Mouse (Mus musculus) intestine, embryonic 15.5 days (tissue): ENCODE data around the gene C5ar2. TPM values are rescaled to one million over a fixed set of nuclear protein-coding genes. Genes with fewer than 3 reads are reported as not detected.
A peak's percentile ranks its signal among the peaks of the same experiment; 100 is the strongest.
"Not testable (repeated sequence)": the region's sequence is repeated elsewhere in the genome, so short reads cannot be mapped to it uniquely, and the experiment has no call there.

Source experiments
- ATAC-seq: fragments of 200-750 bp; cut with Nextera tagmentation; 2 replicates; pipeline ENCODE4 v1.8.0; 2017; ENCODE audit warnings: moderate TSS enrichment, moderate library complexity
- H3K27ac ChIP-seq: fragments of 300-500 bp; sonication (generic); 2 replicates; pipeline ENCODE4 v1.5.1; 2015; ENCODE audit warnings: mild to moderate bottlenecking, inconsistent platforms
- H3K27me3 ChIP-seq: fragments of 300-500 bp; sonication (generic); replicated peaks from 2 replicates; pipeline ENCODE4 v1.6.1; 2015; ENCODE audit warnings: inconsistent platforms
- H3K36me3 ChIP-seq: fragments of 300-500 bp; sonication (generic); 2 replicates; pipeline ENCODE4 v1.6.1; 2015; ENCODE audit warnings: inconsistent platforms
- H3K4me1 ChIP-seq: fragments of 300-500 bp; sonication (generic); replicated peaks from 2 replicates; pipeline ENCODE4 v1.6.1; 2015; ENCODE audit warnings: inconsistent platforms
- H3K4me2 ChIP-seq: fragments of 300-500 bp; sonication (generic); replicated peaks from 2 replicates; pipeline ENCODE4 v1.6.1; 2015; ENCODE audit warnings: mild to moderate bottlenecking, inconsistent platforms
- H3K4me3 ChIP-seq: fragments of 300-500 bp; sonication (generic); replicated peaks from 2 replicates; pipeline ENCODE4 v1.5.1; 2015; ENCODE audit warnings: inconsistent platforms
- H3K9ac ChIP-seq: fragments of 300-500 bp; sonication (generic); 2 replicates; pipeline ENCODE4 v1.6.1; 2015; ENCODE audit warnings: inconsistent platforms
- H3K9me3 ChIP-seq: fragments of 300-500 bp; sonication (generic); 2 replicates; pipeline ENCODE4 v1.6.1; 2016; ENCODE audit warnings: inconsistent platforms
- WGBS: fragments of 180-500 bp; shearing (Covaris S2); methylation state at CpG from one replicate; pipeline ENCODE4 v1.1.7; 2015; 5-methylcytosine and 5-hydroxymethylcytosine counted together
- polyA plus RNA-seq: library from polyadenylated mRNA; unstranded; fragments of >200 nt; fragmentation: Nextera tagmentation; extraction: Ambion mirVana; gene quantifications from 2 replicates; pipeline ENCODE4 v1.2.1, GENCODE M21; 2015

C5ar2 gene
- polyA plus RNA-seq, 1 experiment from 2014 or later: 0.13 TPM

DNA sequence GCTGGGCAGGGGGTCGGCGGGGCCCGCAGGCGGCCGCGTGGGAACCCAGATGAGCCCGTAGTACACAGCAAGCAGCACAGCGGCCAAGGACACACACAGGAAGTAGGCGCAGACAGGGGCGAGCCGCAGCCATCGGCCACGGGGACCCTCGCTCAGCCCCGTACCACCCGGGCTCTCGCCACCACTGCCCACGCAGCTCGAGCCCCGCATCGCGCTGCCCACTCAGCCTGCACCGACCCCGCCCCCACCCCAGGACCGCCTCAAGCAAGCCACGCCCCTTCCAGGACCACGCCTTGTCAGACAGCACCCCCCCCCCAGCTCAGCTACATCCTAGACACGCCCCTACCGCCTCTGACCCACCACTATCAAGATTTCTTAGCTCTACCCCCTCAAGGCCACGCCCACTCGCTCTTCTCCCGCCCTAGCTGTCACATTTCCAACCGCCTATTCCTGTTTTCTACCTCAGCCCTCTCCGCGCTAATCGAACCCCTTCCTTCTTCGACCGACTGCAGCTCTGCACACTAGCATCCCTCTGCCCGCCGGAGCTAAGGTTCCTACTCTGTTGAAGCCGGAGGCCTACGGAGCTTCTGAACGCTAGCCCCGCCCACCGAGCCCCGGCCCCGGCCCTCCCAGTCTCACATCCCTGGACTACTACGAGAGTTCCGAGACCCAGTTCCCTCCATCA is 29.3 kb upstream of the C5ar2 start, which contains the start of gene Inafm1:
TSS of gene Inafm1 (minus strand) at position 537 of the 685 bp plus-strand sequence.
- H3K9ac ChIP-seq: peak within 1 kb of the TSS; percentile 70
- ATAC-seq: peak; percentile 85
- no peaks in the 10 kb centered on the region for H3K9me3 ChIP-seq

DNA sequence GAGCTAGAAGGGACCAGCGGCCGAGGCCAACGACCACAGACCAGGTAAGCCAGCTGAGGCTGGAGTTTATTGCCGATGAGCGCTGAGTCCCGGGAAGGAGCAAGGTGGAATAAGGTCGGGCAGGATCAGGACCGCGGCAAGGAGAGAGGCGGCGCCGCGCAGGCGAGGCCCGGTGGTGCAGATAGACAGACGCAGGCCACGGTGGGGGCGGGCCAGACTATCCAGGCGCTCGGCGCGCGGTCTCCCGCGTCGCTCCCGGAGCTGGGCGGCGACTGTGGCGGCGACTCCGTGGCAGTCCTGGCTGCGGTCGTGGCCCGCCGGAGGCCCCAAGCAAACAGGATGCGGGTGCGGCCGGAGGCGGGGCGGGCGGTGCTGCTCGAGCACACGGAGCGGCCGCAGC is 28.7 kb upstream of the C5ar2 start:
- under 1% methylated on average over 46 of the region's 46 CpGs for WGBS
- peak overlapping the region; percentile 97 for H3K27ac ChIP-seq
- H3K4me1 ChIP-seq: peaks cover 30% of the 10 kb centered on the region
- peak overlapping the region; percentile 95 for H3K4me2 ChIP-seq
- peak; percentile 82 for ATAC-seq
- no peaks in the 10 kb centered on the region for H3K27me3 ChIP-seq
- peak overlapping the region; percentile 70 for H3K9ac ChIP-seq
- H3K4me3 ChIP-seq: peak overlapping the region; percentile 67
- H3K36me3 ChIP-seq: peaks cover 16% of the 10 kb centered on the region
- H3K9me3 ChIP-seq: no peaks in the 10 kb centered on the region

More for the DNA sequence above, 29.3 kb upstream of the C5ar2 start, which contains the start of gene Inafm1:
- peaks cover 19% of the 10 kb centered on the region for H3K36me3 ChIP-seq
- 1% methylated on average over 47 of the region's 49 CpGs for WGBS
- H3K27me3 ChIP-seq: no peaks in the 10 kb centered on the region
- peak within 1 kb of the TSS; percentile 97 for H3K27ac ChIP-seq
- H3K4me1 ChIP-seq: peaks cover 30% of the 10 kb centered on the region
- peak within 1 kb of the TSS; percentile 67 for H3K4me3 ChIP-seq
- H3K4me2 ChIP-seq: peak within 1 kb of the TSS; percentile 95

DNA sequence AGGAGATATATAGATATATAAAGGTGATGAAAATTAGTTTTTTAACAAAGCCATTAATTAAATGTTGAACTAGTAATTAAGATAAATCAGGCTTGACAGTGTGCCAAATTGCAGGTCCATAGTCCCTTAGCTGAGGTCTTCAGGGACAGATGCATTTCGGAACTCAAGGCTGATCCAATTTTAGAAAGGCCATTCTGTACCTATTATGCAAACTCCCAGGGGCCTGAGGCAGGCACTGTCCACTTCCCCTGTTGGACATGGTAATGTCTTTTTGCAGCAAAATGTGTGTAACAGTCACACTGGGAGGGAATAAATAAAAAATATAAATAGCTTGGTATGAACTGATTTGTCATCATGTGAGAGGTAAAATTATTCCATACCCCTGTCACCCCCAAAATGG is 27.2 kb upstream of the C5ar2 start:
- Histone ChIP-seq H3K27me3 (no peaks in the 10 kb centered on the region), H3K9ac (no peak overlapping the region), H3K4me1 (peaks cover 29% of the 10 kb centered on the region), H3K4me2 (no peak overlapping the region), H3K9me3 (no peaks in the 10 kb centered on the region), H3K27ac (no peak overlapping the region), H3K4me3 (no peak overlapping the region), H3K36me3 (peaks cover 5% of the 10 kb centered on the region)
- ATAC-seq: no peak
- WGBS: 69% methylated on average over 1 of the region's 1 CpGs

DNA sequence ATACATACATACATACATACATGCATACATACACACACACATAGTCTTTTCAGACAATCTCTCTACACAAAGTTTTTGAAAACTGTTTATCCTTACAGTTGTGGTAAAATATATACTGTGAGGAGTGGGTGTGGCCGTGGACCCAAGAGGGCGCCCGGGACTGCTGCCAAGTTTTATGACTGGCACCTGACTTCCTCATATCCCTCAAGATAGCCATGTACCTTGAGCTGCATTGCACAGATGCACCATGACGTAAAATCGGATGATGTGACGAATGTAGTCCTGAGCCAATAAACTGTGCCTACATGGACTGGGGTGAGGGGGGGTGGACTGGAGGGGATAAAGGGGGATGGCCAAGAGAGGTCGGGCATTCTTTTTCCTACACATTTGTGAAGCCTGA is 22.6 kb upstream of the C5ar2 start:
- not testable (repeated sequence) for H3K9ac ChIP-seq
- ATAC-seq: peak; percentile 45; the same call in 1 of the 2 replicates
- 76% methylated on average over 7 of the region's 7 CpGs for WGBS

DNA sequence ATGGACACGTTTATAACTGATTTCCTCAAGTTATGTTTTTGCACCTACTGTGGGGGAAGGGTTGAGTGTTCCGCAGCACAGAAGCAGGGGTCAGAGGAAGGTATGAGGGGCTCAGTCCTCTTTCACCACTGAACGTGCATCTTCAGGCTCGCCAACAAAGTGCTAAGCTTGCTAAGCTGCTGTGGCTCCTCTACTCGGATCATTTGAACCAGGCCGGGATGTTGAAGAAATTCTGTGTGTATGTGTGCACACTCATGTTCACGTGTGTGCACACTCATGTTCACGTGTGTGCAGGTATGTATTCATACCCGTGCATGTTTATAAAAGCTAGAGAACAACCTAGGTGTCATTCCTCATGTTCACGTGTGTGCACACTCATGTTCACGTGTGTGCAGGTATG is 21.9 kb upstream of the C5ar2 start:
- Histone ChIP-seq H3K9ac (no peak overlapping the region), H3K27me3 (no peaks in the 10 kb centered on the region), H3K36me3 (no peaks in the 10 kb centered on the region), H3K9me3 (no peaks in the 10 kb centered on the region), H3K4me2 (no peak overlapping the region), H3K4me1 (no peaks in the 10 kb centered on the region), H3K4me3 (no peak overlapping the region), H3K27ac (no peak overlapping the region)
- no peak for ATAC-seq
- 90% methylated on average over 11 of the region's 11 CpGs for WGBS

More for the DNA sequence above, 22.6 kb upstream of the C5ar2 start:
- H3K4me2 ChIP-seq, H3K4me3 ChIP-seq, H3K27ac ChIP-seq, H3K36me3 ChIP-seq, H3K27me3 ChIP-seq, H3K4me1 ChIP-seq, H3K9me3 ChIP-seq: not testable (repeated sequence)

DNA sequence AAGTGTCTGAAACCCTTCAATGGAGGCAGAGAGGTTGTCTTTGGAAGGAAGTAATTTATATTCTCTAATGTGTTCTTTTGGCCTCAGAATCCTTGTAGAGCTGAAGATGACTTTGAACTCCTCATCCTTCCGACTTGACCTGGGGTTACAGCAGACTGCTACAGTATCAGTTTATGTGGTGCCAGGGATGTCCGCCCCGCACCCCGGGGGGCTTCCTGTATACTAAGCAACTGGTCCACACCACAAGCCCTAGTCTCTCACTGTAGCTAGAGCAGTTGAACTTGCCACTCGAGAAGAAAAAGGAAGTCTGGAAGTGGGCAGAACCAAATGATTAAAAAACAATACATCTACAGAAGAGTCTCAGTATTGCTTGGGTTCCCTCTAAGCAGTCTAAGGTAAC is 19.9 kb upstream of the C5ar2 start:
- WGBS: 80% methylated on average over 5 of the region's 5 CpGs
- no peak for ATAC-seq
- no peaks in the 10 kb centered on the region for H3K36me3 ChIP-seq

DNA sequence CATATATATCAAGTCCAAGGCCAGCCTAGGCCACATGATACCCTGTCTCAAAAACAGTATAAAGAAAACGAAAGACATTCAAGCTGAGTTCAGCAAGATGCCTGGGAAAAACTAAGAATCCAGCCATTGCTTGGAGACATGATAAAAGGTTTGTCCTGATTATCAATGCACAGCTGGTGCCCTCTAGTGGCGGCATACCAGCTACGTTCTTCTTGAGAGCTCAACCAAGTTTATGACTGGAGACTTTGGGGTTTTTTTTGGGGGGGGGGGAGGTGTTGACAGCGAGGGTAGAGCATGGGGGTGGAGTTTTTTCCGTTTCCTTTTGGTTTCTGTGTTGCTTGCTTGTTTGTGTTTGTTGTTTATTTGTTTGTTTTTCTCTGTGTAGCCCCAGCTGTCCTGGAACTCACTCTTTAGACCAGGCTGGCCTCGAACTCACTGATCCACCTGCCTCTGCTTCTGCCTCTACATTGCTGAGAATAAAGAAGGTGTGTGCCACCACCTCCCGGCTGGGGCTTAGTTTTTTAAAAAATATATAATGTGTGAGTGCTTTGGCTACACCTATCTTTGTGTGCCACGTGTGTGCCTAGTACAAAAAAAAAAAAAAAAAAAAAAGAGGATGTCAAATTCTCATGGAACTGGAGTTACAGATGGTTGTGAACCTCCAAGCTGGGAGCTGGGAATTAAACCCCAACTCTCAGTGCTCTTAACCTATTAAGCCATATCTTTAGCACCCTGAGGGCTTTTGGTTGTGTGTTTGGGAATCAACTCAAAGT is 19.2 kb upstream of the C5ar2 start:
- Histone ChIP-seq H3K4me3 (no peak overlapping the region), H3K27me3 (no peaks in the 10 kb centered on the region), H3K4me2 (no peak overlapping the region), H3K9me3 (no peaks in the 10 kb centered on the region), H3K36me3 (no peaks in the 10 kb centered on the region), H3K4me1 (no peaks in the 10 kb centered on the region), H3K9ac (no peak overlapping the region), H3K27ac (no peak overlapping the region)
- 0 out of 2 replicates have a peak, but pooled peaks have one; percentile 1 for ATAC-seq
- WGBS: 28% methylated on average over 8 of the region's 8 CpGs

More for the DNA sequence above, 19.9 kb upstream of the C5ar2 start:
- Histone ChIP-seq H3K4me3 (no peak overlapping the region), H3K9ac (no peak overlapping the region), H3K27ac (no peak overlapping the region), H3K4me2 (no peak overlapping the region), H3K27me3 (no peaks in the 10 kb centered on the region), H3K9me3 (no peaks in the 10 kb centered on the region), H3K4me1 (no peaks in the 10 kb centered on the region)

DNA sequence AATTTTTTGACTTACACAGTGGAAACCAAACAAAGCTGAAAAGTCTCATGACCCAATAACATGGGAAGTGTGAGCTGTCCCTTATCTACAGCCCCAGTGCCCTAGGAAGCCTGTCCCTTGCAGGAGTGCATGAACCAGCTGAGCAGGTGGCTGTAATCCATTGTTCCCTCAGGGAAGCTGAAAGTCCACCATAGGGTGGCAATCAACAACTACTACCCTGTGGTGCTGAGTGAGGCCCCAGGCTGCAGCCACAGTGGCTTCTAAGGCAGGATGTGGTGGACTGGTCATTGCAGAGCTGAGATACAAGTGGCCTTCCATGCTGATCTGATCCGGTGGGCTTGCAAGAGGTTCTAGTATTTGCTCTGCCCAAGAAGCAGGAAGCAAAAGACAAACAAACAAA is 17.1 kb upstream of the C5ar2 start:
- ATAC-seq: peak; percentile 84
- WGBS: 58% methylated on average over 1 of the region's 1 CpGs

DNA sequence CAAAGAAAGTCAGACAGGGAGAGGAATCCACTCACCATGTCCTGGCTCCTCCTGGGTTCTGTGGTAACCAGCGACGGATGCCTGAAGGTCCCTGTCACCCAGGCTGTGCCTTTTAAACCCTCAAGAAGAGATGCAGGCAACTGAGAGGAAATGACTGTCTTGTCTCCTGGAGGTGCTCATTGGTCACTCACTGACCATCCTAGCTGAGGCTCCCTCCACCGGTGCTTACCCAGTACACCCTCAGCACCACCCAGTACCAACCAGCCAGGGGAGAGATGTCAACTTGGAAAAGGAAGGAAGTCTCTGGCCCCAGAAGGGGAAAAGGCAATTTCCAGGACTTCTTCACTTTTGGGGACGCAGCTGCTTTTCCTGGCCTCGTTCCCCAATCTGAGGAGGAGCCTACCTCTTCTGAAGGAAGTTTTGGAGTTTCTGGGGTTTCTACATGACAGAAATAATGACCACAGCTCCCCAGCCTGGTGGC is 15.2 kb upstream of the C5ar2 start, which contains the start of gene C5ar1:
TSS of gene C5ar1 (minus strand) at position 431 of the 481 bp plus-strand sequence.
- Histone ChIP-seq H3K4me2 (no peak within 1 kb of the TSS), H3K9me3 (no peaks in the 10 kb centered on the region), H3K4me3 (no peak within 1 kb of the TSS), H3K27ac (no peak within 1 kb of the TSS), H3K4me1 (no peaks in the 10 kb centered on the region), H3K27me3 (0 out of 2 replicates have a peak, but pooled peaks cover 2% of the 10 kb centered on the region), H3K9ac (no peak within 1 kb of the TSS), H3K36me3 (no peaks in the 10 kb centered on the region)
- ATAC-seq: no peak
- 85% methylated on average over 5 of the region's 5 CpGs for WGBS

More for the DNA sequence above, 17.1 kb upstream of the C5ar2 start:
- H3K9me3 ChIP-seq: no peaks in the 10 kb centered on the region
- H3K27ac ChIP-seq: no peak overlapping the region
- H3K27me3 ChIP-seq: 0 out of 2 replicates have a peak, but pooled peaks cover 2% of the 10 kb centered on the region
- H3K4me1 ChIP-seq: no peaks in the 10 kb centered on the region
- no peak overlapping the region for H3K4me2 ChIP-seq
- no peaks in the 10 kb centered on the region for H3K36me3 ChIP-seq
- no peak overlapping the region for H3K4me3 ChIP-seq
- no peak overlapping the region for H3K9ac ChIP-seq

DNA sequence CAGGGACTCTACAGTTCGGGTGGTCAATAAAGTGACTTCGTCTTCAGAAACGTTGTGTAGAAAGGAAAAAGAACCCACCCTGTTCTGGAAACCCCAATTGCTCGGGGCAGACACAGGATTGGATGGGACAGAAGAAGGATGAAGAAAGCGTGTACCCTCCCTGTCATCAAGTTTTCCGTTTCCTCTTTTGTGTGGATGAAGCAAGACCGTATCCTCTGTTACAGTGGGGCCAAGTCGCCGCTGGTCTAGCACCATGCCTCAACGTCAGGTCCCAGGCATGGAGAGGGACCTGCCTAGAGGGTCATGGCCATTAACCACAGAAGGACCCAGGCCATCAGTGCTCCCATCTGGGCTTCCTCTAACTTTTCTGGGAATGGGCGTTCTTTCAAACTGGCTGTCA is 13.9 kb upstream of the C5ar2 start:
- no peak for ATAC-seq
- WGBS: 85% methylated on average over 11 of the region's 11 CpGs
- no peak overlapping the region for H3K9ac ChIP-seq
- H3K27me3 ChIP-seq: 0 out of 2 replicates have a peak, but pooled peaks cover 2% of the 10 kb centered on the region
- H3K27ac ChIP-seq: no peak overlapping the region
- no peaks in the 10 kb centered on the region for H3K36me3 ChIP-seq
- H3K4me1 ChIP-seq: no peaks in the 10 kb centered on the region
- no peak overlapping the region for H3K4me2 ChIP-seq
- no peaks in the 10 kb centered on the region for H3K9me3 ChIP-seq
- no peak overlapping the region for H3K4me3 ChIP-seq

DNA sequence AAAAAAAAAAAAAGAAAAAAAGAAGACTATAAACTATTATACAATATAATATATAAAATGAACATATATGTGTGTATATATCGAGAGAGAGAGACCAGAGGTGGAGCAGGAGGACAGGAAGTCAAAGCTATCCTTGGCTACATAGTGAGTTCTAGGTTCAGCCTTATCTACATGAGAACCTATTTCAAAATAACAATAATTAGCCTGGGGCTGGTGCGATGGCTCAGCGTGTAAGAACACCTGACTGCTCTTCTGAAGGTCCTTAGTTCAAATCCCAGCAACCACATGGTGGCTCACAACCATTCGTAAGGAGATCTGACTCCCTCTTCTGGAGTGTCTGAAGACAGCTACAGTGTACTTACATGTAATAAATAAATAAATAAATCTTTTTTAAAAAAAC is 12.0 kb upstream of the C5ar2 start:
- not testable (repeated sequence) for H3K9me3 ChIP-seq, H3K27me3 ChIP-seq, H3K4me2 ChIP-seq, H3K9ac ChIP-seq, H3K36me3 ChIP-seq, H3K4me3 ChIP-seq, H3K27ac ChIP-seq, ATAC-seq, H3K4me1 ChIP-seq
- 81% methylated on average over 4 of the region's 4 CpGs for WGBS

DNA sequence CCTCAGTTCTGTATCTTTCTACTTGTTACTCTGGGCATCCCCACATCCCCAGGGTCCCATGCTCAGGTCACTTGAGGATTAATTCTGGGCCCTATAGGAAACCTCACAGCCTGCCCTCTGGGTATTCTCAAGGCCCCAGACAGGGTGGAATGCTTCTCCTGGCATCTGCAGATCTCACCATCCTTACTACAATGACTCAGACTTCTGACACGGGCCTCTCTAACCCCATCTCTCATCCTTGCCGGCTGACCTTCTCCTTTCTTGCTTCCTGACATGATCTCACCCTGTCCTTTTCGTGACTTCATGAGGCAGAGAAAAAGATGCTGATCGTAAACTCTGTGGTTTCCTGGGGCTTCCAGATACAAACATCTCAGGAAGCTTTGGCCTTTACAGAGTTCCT is 10.2 kb upstream of the C5ar2 start:
- Histone ChIP-seq H3K4me2 (no peak overlapping the region), H3K36me3 (no peaks in the 10 kb centered on the region), H3K27me3 (0 out of 2 replicates have a peak, but pooled peaks cover 2% of the 10 kb centered on the region), H3K27ac (no peak overlapping the region), H3K4me3 (no peak overlapping the region), H3K4me1 (no peaks in the 10 kb centered on the region), H3K9ac (no peak overlapping the region), H3K9me3 (no peaks in the 10 kb centered on the region)
- WGBS: 45% methylated on average over 4 of the region's 4 CpGs
- ATAC-seq: no peak
